Mouse (Mus musculus) testis, adult 2 months (tissue): ENCODE measurements around the gene Nepn.

Source experiments
- CTCF ChIP-seq: fragments of 200-500 bp; IDR thresholded peaks from 2 replicates; pipeline ENCODE4 v1.5.1; 2012; ENCODE audit warnings: low read depth, mild to moderate bottlenecking, inconsistent platforms, low read length, moderate library complexity; ENCODE audit not compliant: control insufficient read depth, insufficient read depth, insufficient replicate concordance
- POLR2A ChIP-seq: fragments of 200-500 bp; IDR thresholded peaks from 2 replicates; pipeline ENCODE4 v1.6.1; 2012; ENCODE audit warnings: low read depth, mild to moderate bottlenecking, inconsistent platforms, low read length, moderate library complexity; ENCODE audit not compliant: control insufficient read depth

GRCm38 (mm10) chr10:52430953-52431352 is 42.2 kb downstream of the Nepn start:
- TF ChIP-seq CTCF: no peak
- TF ChIP-seq POLR2A: no peak
